Comparison of ENCODE assay signal across 9 mouse cellular contexts in genomic region chr7:97356875-97357276, GRCm38 (mm10). TPM values are rescaled to one million over a fixed set of nuclear protein-coding genes. Genes with fewer than 3 reads are reported as not detected.
DNase-seq lines count a peak whose midpoint lies in the region; ATAC-seq and TF ChIP-seq lines count a peak whose summit lies in the region.
"Had no signal": no experiment of that assay in that cellular context is flagged by ENCODE, and none has a peak within 500 bp of the region (broad histone marks: within the 10 kb centered on the region; RNA-seq: fewer than 3 reads in every experiment).

No protein-coding gene starts in this region.

- H3K4me2 ChIP-seq in midbrain, postnatal 0 days (ENCODE audit: low read depth, low read length, poor library complexity, severe bottlenecking) = no peak overlapping the region
- no peak overlapping the region for H3K4me2 ChIP-seq in midbrain, embryonic 15.5 days

- H3K9ac ChIP-seq in midbrain, postnatal 0 days (replicated peaks; ENCODE audit: low read length, poor library complexity, severe bottlenecking) = no peak overlapping the region
- no peak overlapping the region for H3K9ac ChIP-seq in midbrain, embryonic 15.5 days

- no peaks in the 10 kb centered on the region for H3K36me3 ChIP-seq in midbrain, postnatal 0 days (ENCODE audit: insufficient read depth, low read length)
- H3K36me3 ChIP-seq in midbrain, embryonic 15.5 days (replicated peaks) = no peaks in the 10 kb centered on the region
- no peaks in the 10 kb centered on the region for H3K36me3 ChIP-seq in heart, embryonic 10.5 days

- H3K27ac ChIP-seq in midbrain, postnatal 0 days (ENCODE audit: low read depth, low read length) = no peak overlapping the region
- no peak overlapping the region for H3K27ac ChIP-seq in midbrain, embryonic 15.5 days
- H3K27ac ChIP-seq in heart, embryonic 10.5 days = no peak overlapping the region

- WGBS in midbrain, postnatal 0 days = 60% methylated on average over 5 of the region's 5 CpGs
- WGBS in midbrain, embryonic 15.5 days = 77% methylated on average over 5 of the region's 5 CpGs
- 75% methylated on average over 5 of the region's 5 CpGs for WGBS in heart, embryonic 10.5 days

- ATAC-seq in midbrain, postnatal 0 days (ENCODE audit: low FRiP score) = no peak
- no peak for ATAC-seq in midbrain, embryonic 15.5 days (replicated peaks)
- peak; percentile 48; the same call in 1 of the 2 replicates for ATAC-seq in monocyte, adult 5-6 weeks (replicated peaks; ENCODE audit: insufficient number of reproducible peaks, low FRiP score, low TSS enrichment, poor library complexity, severe bottlenecking)

- no peak overlapping the region for H3K4me3 ChIP-seq in midbrain, postnatal 0 days (ENCODE audit: low read depth, low read length)
- H3K4me3 ChIP-seq in midbrain, embryonic 15.5 days = no peak overlapping the region
- H3K4me3 ChIP-seq in heart, embryonic 10.5 days = no peak overlapping the region

- peak; percentile 60 for DNase-seq in adrenal gland, postnatal 10 days
- no peak for DNase-seq in adrenal gland, adult 8-10 months
- DNase-seq in midbrain, postnatal 0 days (ENCODE audit: low spot score) = peak; percentile 60
- peak; percentile 43 for DNase-seq in heart, embryonic 10.5 days (ENCODE audit: low spot score)
- no peak for DNase-seq in thymus, postnatal 10 days (ENCODE audit: low spot score in 2 of 2)
- no peak for DNase-seq in left cerebral cortex, adult 9 months (ENCODE audit: low spot score in 2 of 2)
- DNase-seq: thymus, adult 18-20 months had no signal

- no peaks in the 10 kb centered on the region for H3K4me1 ChIP-seq in midbrain, postnatal 0 days (ENCODE audit: insufficient read depth, low read length)
- no peaks in the 10 kb centered on the region for H3K4me1 ChIP-seq in midbrain, embryonic 15.5 days
- peaks cover 10% of the 10 kb centered on the region for H3K4me1 ChIP-seq in heart, embryonic 10.5 days

- no peaks in the 10 kb centered on the region for H3K9me3 ChIP-seq in midbrain, postnatal 0 days (ENCODE audit: low read length)
- H3K9me3 ChIP-seq in midbrain, embryonic 15.5 days = no peaks in the 10 kb centered on the region
- no peaks in the 10 kb centered on the region for H3K9me3 ChIP-seq in heart, embryonic 10.5 days

- no peak for TF ChIP-seq CTCF in midbrain, postnatal 0 days (IDR thresholded peaks at IDR 0.05)

- H3K27me3 ChIP-seq in midbrain, postnatal 0 days (ENCODE audit: insufficient read depth, low read length) = no peaks in the 10 kb centered on the region
- H3K27me3 ChIP-seq in midbrain, embryonic 15.5 days (replicated peaks) = no peaks in the 10 kb centered on the region
- H3K27me3 ChIP-seq in heart, embryonic 10.5 days (ENCODE audit: insufficient read depth, poor library complexity, severe bottlenecking) = 0 out of 2 replicates have a peak, but pooled peaks cover 6% of the 10 kb centered on the region

RNA-seq across cellular contexts. Expression of gene Alg8, which starts 14.5 kb away (rescaled TPM):
- 10 to 100 TPM; 13.2 to 13.8 TPM for total RNA-seq in adrenal gland, postnatal 10 days (2021)
- total RNA-seq in adrenal gland, adult 8-10 months (2022) = 10 to 100 TPM; 11.2 to 18.6 (median 15.8) TPM
- total RNA-seq in midbrain, postnatal 0 days (2014; rRNA removed) = 6.4 and 7.3 TPM in 2 replicates
- 9.0 and 9.1 TPM in 2 replicates for polyA plus RNA-seq in midbrain, postnatal 0 days (2015; fragmentation: Nextera tagmentation; extraction: Ambion mirVana)
- polyA plus RNA-seq in midbrain, embryonic 15.5 days (2015; fragmentation: Nextera tagmentation; extraction: Ambion mirVana) = 12.9 and 14.2 TPM in 2 replicates
- 47.3 and 53.4 TPM in 2 replicates for polyA plus RNA-seq in heart, embryonic 10.5 days (2016; fragmentation: Nextera tagmentation; extraction: Ambion mirVana)
- total RNA-seq in monocyte, adult 5-6 weeks (2017) = 1.9 to 8.3 TPM (median 4.5 TPM) in 3 replicates

RNA-seq across cellular contexts. Expression of gene Kctd21, which starts 24.7 kb away (rescaled TPM):
- 1 to 10 TPM; 4.0 to 5.4 TPM for total RNA-seq in adrenal gland, postnatal 10 days (2021)
- 1 to 10 TPM; 8.2 to 10.0 (median 9.0) TPM for total RNA-seq in adrenal gland, adult 8-10 months (2022)
- 4.0 and 6.1 TPM in 2 replicates for total RNA-seq in midbrain, postnatal 0 days (2014; rRNA removed)
- polyA plus RNA-seq in midbrain, postnatal 0 days (2015; fragmentation: Nextera tagmentation; extraction: Ambion mirVana) = 3.1 TPM in 2 replicates
- polyA plus RNA-seq in midbrain, embryonic 15.5 days (2015; fragmentation: Nextera tagmentation; extraction: Ambion mirVana) = 8.1 and 8.3 TPM in 2 replicates
- polyA plus RNA-seq in heart, embryonic 10.5 days (2016; fragmentation: Nextera tagmentation; extraction: Ambion mirVana) = 4.1 and 4.6 TPM in 2 replicates
- 1.2 to 4.0 TPM (median 2.2 TPM) in 3 replicates for total RNA-seq in monocyte, adult 5-6 weeks (2017)

RNA-seq across cellular contexts. Expression of gene Usp35, which starts 25.1 kb away (rescaled TPM):
- 1 to 10 TPM; 3.6 to 7.1 TPM for total RNA-seq in adrenal gland, postnatal 10 days (2021)
- total RNA-seq in adrenal gland, adult 8-10 months (2022) = 10 to 100 TPM; 10.8 to 29.5 (median 17.7) TPM
- 13.4 and 14.3 TPM in 2 replicates for total RNA-seq in midbrain, postnatal 0 days (2014; rRNA removed)
- polyA plus RNA-seq in midbrain, postnatal 0 days (2015; fragmentation: Nextera tagmentation; extraction: Ambion mirVana) = 2.7 and 2.9 TPM in 2 replicates
- polyA plus RNA-seq in midbrain, embryonic 15.5 days (2015; fragmentation: Nextera tagmentation; extraction: Ambion mirVana) = 4.8 and 5.3 TPM in 2 replicates
- 1.1 and 2.3 TPM in 2 replicates for polyA plus RNA-seq in heart, embryonic 10.5 days (2016; fragmentation: Nextera tagmentation; extraction: Ambion mirVana)
- total RNA-seq in monocyte, adult 5-6 weeks (2017) = 1.9 to 8.0 TPM (median 5.7 TPM) in 3 replicates

RNA-seq across cellular contexts. Expression of gene Ndufc2, which starts 42.9 kb away (rescaled TPM):
- 100 to 1,000 TPM; 603 to 657 TPM for total RNA-seq in adrenal gland, postnatal 10 days (2021)
- total RNA-seq in adrenal gland, adult 8-10 months (2022) = 100 to 1,000 TPM; 202 to 264 (median 251) TPM
- total RNA-seq in midbrain, postnatal 0 days (2014; rRNA removed) = 408 and 463 TPM in 2 replicates
- 608 and 638 TPM in 2 replicates for polyA plus RNA-seq in midbrain, postnatal 0 days (2015; fragmentation: Nextera tagmentation; extraction: Ambion mirVana)
- 377 and 384 TPM in 2 replicates for polyA plus RNA-seq in midbrain, embryonic 15.5 days (2015; fragmentation: Nextera tagmentation; extraction: Ambion mirVana)
- polyA plus RNA-seq in heart, embryonic 10.5 days (2016; fragmentation: Nextera tagmentation; extraction: Ambion mirVana) = 380 and 484 TPM in 2 replicates
- 50.0 to 98.9 TPM (median 90.5 TPM) in 3 replicates for total RNA-seq in monocyte, adult 5-6 weeks (2017)

Comparison
In these comparisons a context has a peak if more than half of its experiments do, and no peak if none do; other contexts are left out.
1. DNase-seq: peak in adrenal gland, postnatal 10 days (single experiment), midbrain, postnatal 0 days (single experiment) and heart, embryonic 10.5 days (single experiment); none in adrenal gland, adult 8-10 months (single experiment), thymus, postnatal 10 days (0 of 2) and left cerebral cortex, adult 9 months (0 of 2).